Mouse (Mus musculus) midbrain, embryonic 12.5 days (tissue): ENCODE measurements around the gene Mmab. TPM values are rescaled to one million over a fixed set of nuclear protein-coding genes. Genes with fewer than 3 reads are reported as not detected.

Experiments used
- ATAC-seq: fragments of 200-750 bp; cut with Nextera tagmentation; 2 replicates; pipeline ENCODE4 v1.8.0; 2017; ENCODE audit warnings: low read depth, moderate TSS enrichment, moderate library complexity; ENCODE audit not compliant: low FRiP score
- H3K27ac ChIP-seq: fragments of 300-500 bp; sonication (generic); replicated peaks from 2 replicates; pipeline ENCODE4 v1.5.1; 2016; ENCODE audit warnings: mild to moderate bottlenecking
- H3K27me3 ChIP-seq: fragments of 300-500 bp; sonication (generic); 2 replicates; pipeline ENCODE4 v1.6.1; 2016; ENCODE audit warnings: mild to moderate bottlenecking
- H3K36me3 ChIP-seq: fragments of 300-500 bp; sonication (generic); 2 replicates; pipeline ENCODE4 v1.6.1; 2016
- H3K4me1 ChIP-seq: fragments of 300-500 bp; sonication (generic); 2 replicates; pipeline ENCODE4 v1.6.1; 2016
- H3K4me2 ChIP-seq: fragments of 300-500 bp; sonication (generic); replicated peaks from 2 replicates; pipeline ENCODE4 v1.6.1; 2016; ENCODE audit warnings: mild to moderate bottlenecking, moderate library complexity
- H3K4me3 ChIP-seq: fragments of 300-500 bp; sonication (generic); 2 replicates; pipeline ENCODE4 v1.5.1; 2016; ENCODE audit warnings: mild to moderate bottlenecking
- H3K9ac ChIP-seq: fragments of 300-500 bp; sonication (generic); replicated peaks from 2 replicates; pipeline ENCODE4 v1.6.1; 2016; ENCODE audit warnings: mild to moderate bottlenecking, moderate library complexity
- H3K9me3 ChIP-seq: fragments of 300-500 bp; sonication (generic); 2 replicates; pipeline ENCODE4 v1.6.1; 2016; ENCODE audit warnings: mild to moderate bottlenecking
- WGBS: fragments of 180-500 bp; shearing (Covaris S2); methylation state at CpG from one replicate; pipeline ENCODE4 v1.1.7; 2016; 5-methylcytosine and 5-hydroxymethylcytosine counted together
- polyA plus RNA-seq: library from polyadenylated mRNA; unstranded; fragments of >200 nt; fragmentation: Nextera tagmentation; extraction: Ambion mirVana; gene quantifications from 2 replicates; pipeline ENCODE4 v1.2.1, GENCODE M21; 2016

Mmab gene
- polyA plus RNA-seq, result 26.2 and 27.0 TPM in 2 replicates

- ATAC-seq, result peak; percentile 97
- peaks cover 15% of the 10 kb centered on the region for H3K4me1 ChIP-seq
- peak within 1 kb of the TSS; percentile 85 for H3K4me3 ChIP-seq
- H3K9me3 ChIP-seq, result no peaks in the 10 kb centered on the region
- peaks cover 20% of the 10 kb centered on the region for H3K36me3 ChIP-seq
- no peaks in the 10 kb centered on the region for H3K27me3 ChIP-seq
- peak within 1 kb of the TSS; percentile 85 for H3K4me2 ChIP-seq
- WGBS, result 2% methylated on average over 43 of the region's 43 CpGs
- peak within 1 kb of the TSS; percentile 27; the same call in 1 of the 2 replicates for H3K27ac ChIP-seq
- H3K9ac ChIP-seq, result peak within 1 kb of the TSS; percentile 78
These were observed at the start of gene Mmab, which contains the start of gene Mvk for GRCm38 (mm10) chr5:114443566-114444367. TSS of gene Mmab (minus strand) at chr5:114444060. TSS of gene Mvk (plus strand) at chr5:114444269.

DNA sequence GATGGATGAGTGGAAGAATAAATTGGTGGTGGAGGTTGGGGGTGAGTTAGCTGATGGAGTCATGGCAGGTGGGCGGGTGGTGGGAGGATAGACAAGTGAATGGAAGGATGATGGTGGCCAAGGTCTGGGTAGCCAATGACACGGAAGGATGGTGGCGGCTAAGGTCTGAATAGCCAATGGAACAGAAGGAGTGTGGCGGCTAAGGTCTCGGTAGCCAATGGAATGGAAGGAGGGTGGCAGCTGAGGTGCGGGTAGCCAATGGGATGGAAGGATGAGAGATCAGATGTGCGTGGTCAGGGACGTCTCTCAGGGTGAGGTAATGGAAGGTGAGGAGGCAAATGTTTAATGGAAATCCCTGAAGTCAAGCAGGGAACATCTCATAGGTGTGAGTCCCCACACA, 46.4 kb upstream of the Mmab start:
- no peak overlapping the region for H3K4me2 ChIP-seq
- H3K4me1 ChIP-seq, result no peaks in the 10 kb centered on the region
- no peak overlapping the region for H3K9ac ChIP-seq
- no peaks in the 10 kb centered on the region for H3K27me3 ChIP-seq
- H3K4me3 ChIP-seq, result no peak overlapping the region
- no peak for ATAC-seq
- no peaks in the 10 kb centered on the region for H3K9me3 ChIP-seq
- H3K27ac ChIP-seq, result no peak overlapping the region
- WGBS, result 95% methylated on average over 8 of the region's 8 CpGs
- no peaks in the 10 kb centered on the region for H3K36me3 ChIP-seq

GRCm38 (mm10) chr5:114489570-114489969, 45.7 kb upstream of the Mmab start:
- WGBS, result 84% methylated on average over 6 of the region's 6 CpGs
- H3K9ac ChIP-seq, result no peak overlapping the region

GRCm38 (mm10) chr5:114485685-114486084, 41.8 kb upstream of the Mmab start:
- H3K27me3 ChIP-seq, result 0 out of 2 replicates have a peak, but pooled peaks cover 11% of the 10 kb centered on the region
- H3K9me3 ChIP-seq, result no peaks in the 10 kb centered on the region
- ATAC-seq, result no peak
- WGBS, result 93% methylated on average over 14 of the region's 14 CpGs
- H3K4me1 ChIP-seq, result peaks cover 12% of the 10 kb centered on the region
- H3K9ac ChIP-seq, result no peak overlapping the region
- H3K36me3 ChIP-seq, result no peaks in the 10 kb centered on the region
- no peak overlapping the region for H3K4me2 ChIP-seq
- no peak overlapping the region for H3K4me3 ChIP-seq
- no peak overlapping the region for H3K27ac ChIP-seq

More at GRCm38 (mm10) chr5:114489570-114489969, 45.7 kb upstream of the Mmab start:
- no peak overlapping the region for H3K27ac ChIP-seq
- H3K4me1 ChIP-seq, result no peaks in the 10 kb centered on the region
- no peak overlapping the region for H3K4me2 ChIP-seq
- H3K27me3 ChIP-seq, result no peaks in the 10 kb centered on the region
- no peaks in the 10 kb centered on the region for H3K9me3 ChIP-seq
- no peaks in the 10 kb centered on the region for H3K36me3 ChIP-seq
- ATAC-seq, result no peak
- H3K4me3 ChIP-seq, result no peak overlapping the region

DNA sequence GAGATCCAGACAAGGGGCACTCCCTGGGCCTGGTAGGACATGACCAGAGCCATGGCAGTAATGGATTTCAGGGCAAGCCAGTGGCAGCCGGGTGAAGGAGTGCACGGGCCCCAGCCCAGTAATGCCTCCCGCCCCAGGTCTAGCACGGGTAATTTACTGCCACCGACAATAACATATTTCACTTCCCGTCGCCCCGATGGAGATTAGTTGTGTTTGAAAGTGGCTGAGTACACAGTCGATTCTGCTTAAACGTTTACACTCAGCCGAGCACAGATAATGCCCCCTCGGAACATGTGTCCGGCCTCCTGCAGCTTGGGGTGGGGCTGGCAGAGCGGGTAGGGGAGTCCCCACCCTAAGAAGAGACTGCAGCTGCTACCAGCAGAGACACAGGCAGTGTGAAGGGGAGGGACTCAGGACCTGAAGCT, 38.7 kb upstream of the Mmab start:
- H3K4me3 ChIP-seq, result no peak overlapping the region
- H3K9me3 ChIP-seq, result no peaks in the 10 kb centered on the region
- ATAC-seq, result no peak
- peak overlapping the region; percentile 27; the same call in 1 of the 2 replicates for H3K27ac ChIP-seq
- peaks cover 28% of the 10 kb centered on the region; the same call in 1 of the 2 replicates for H3K27me3 ChIP-seq
- no peaks in the 10 kb centered on the region for H3K36me3 ChIP-seq
- H3K4me1 ChIP-seq, result peaks cover 16% of the 10 kb centered on the region
- WGBS, result 7% methylated on average over 14 of the region's 14 CpGs
- peak overlapping the region; percentile 32; the same call in 1 of the 2 replicates for H3K9ac ChIP-seq
- H3K4me2 ChIP-seq, result peak overlapping the region; percentile 25; the same call in 1 of the 2 replicates

- Histone ChIP-seq H3K4me2 (no peak overlapping the region), H3K4me3 (no peak overlapping the region), H3K27ac (no peak overlapping the region), H3K36me3 (no peaks in the 10 kb centered on the region), H3K27me3 (peaks cover 51% of the 10 kb centered on the region), H3K4me1 (peaks cover 36% of the 10 kb centered on the region), H3K9ac (no peak overlapping the region), H3K9me3 (no peaks in the 10 kb centered on the region)
- ATAC-seq, result no peak
- 71% methylated on average over 12 of the region's 12 CpGs for WGBS
These were observed 34.4 kb upstream of the Mmab start for GRCm38 (mm10) chr5:114478267-114478666.

GRCm38 (mm10) chr5:114474741-114475491, 31.1 kb upstream of the Mmab start:
- Histone ChIP-seq H3K9me3 (0 out of 2 replicates have a peak, but pooled peaks cover 5% of the 10 kb centered on the region), H3K27ac (no peak overlapping the region), H3K4me3 (no peak overlapping the region), H3K36me3 (no peaks in the 10 kb centered on the region), H3K9ac (no peak overlapping the region), H3K4me2 (no peak overlapping the region), H3K4me1 (peaks cover 25% of the 10 kb centered on the region), H3K27me3 (peaks cover 65% of the 10 kb centered on the region)
- WGBS, result 56% methylated on average over 35 of the region's 35 CpGs
- no peak for ATAC-seq

DNA sequence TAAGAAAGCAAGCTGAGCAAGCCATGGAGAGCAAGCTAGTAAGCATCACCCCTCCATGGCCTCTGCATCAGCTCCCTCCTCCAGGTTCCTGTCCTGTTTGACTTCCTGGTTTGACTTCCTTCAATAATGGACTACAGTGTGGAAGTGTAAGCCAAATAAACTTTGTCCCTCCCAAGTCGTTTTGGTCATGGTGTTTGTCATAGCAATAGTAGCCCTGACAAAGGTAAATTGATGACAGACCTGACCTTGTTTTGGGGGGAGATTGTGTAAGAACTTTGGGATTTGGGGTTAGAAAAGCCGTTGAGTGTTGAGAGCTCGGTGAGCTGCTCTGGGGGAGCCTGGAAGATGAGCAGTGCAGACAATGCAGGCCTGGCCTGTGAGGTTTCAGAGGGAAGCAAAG, 26.5 kb upstream of the Mmab start:
- no peak overlapping the region for H3K4me2 ChIP-seq
- whole genome bisulfite sequencing, result 85% methylated on average over 3 of the region's 3 CpGs

DNA sequence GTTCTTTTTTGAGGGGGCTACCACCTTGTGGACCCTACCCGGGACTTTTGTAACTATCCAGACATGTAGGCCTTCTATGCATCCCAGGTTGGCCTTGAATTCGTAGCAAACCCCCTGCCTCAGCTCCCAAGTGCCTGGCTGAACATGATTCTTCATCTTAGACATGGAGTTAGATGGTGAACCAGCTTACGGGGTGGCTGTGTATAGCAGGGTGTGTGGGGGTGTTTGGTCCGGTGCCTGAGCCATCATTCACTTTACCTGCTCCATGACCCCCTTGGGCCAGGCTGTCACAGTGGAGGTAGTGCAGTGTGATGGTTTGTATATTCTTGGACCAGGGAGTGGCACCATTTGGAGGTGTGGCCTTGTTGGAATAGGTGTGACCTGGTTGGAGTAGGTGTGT, 24.1 kb upstream of the Mmab start:
- Histone ChIP-seq H3K27me3 (peaks cover 47% of the 10 kb centered on the region), H3K9me3 (0 out of 2 replicates have a peak, but pooled peaks cover 5% of the 10 kb centered on the region), H3K27ac (peak overlapping the region; percentile 88), H3K9ac (no peak overlapping the region), H3K4me2 (peak overlapping the region; percentile 37), H3K36me3 (no peaks in the 10 kb centered on the region), H3K4me1 (peaks cover 38% of the 10 kb centered on the region), H3K4me3 (no peak overlapping the region)
- 29% methylated on average over 4 of the region's 4 CpGs for WGBS
- ATAC-seq, result peak; percentile 1; the same call in 1 of the 2 replicates

More for the DNA sequence above, 26.5 kb upstream of the Mmab start:
- no peak overlapping the region for H3K4me3 ChIP-seq
- H3K36me3 ChIP-seq, result no peaks in the 10 kb centered on the region
- peaks cover 58% of the 10 kb centered on the region for H3K27me3 ChIP-seq
- H3K9me3 ChIP-seq, result 0 out of 2 replicates have a peak, but pooled peaks cover 5% of the 10 kb centered on the region
- peaks cover 52% of the 10 kb centered on the region for H3K4me1 ChIP-seq
- H3K27ac ChIP-seq, result no peak overlapping the region
- ATAC-seq, result no peak
- H3K9ac ChIP-seq, result no peak overlapping the region

- peak; percentile 91 for ATAC-seq
- H3K4me1 ChIP-seq, result peaks cover 42% of the 10 kb centered on the region
- H3K36me3 ChIP-seq, result no peaks in the 10 kb centered on the region
- H3K4me3 ChIP-seq, result peak overlapping the region; percentile 6; the same call in 1 of the 2 replicates
- WGBS, result 1% methylated on average over 13 of the region's 13 CpGs
- H3K27ac ChIP-seq, result peak overlapping the region; percentile 88
- peaks cover 47% of the 10 kb centered on the region for H3K27me3 ChIP-seq
- H3K9me3 ChIP-seq, result 0 out of 2 replicates have a peak, but pooled peaks cover 5% of the 10 kb centered on the region
- no peak overlapping the region for H3K9ac ChIP-seq
- H3K4me2 ChIP-seq, result peak overlapping the region; percentile 37
These were observed 23.6 kb upstream of the Mmab start for GRCm38 (mm10) chr5:114467430-114467829.

- no peaks in the 10 kb centered on the region for H3K36me3 ChIP-seq
- peak overlapping the region; percentile 88 for H3K27ac ChIP-seq
- H3K4me3 ChIP-seq, result peak overlapping the region; percentile 6; the same call in 1 of the 2 replicates
- peaks cover 46% of the 10 kb centered on the region for H3K4me1 ChIP-seq
- peak; percentile 64 for ATAC-seq
- peak overlapping the region; percentile 37 for H3K4me2 ChIP-seq
- peaks cover 48% of the 10 kb centered on the region for H3K27me3 ChIP-seq
- 3% methylated on average over 11 of the region's 11 CpGs for WGBS
- no peak overlapping the region for H3K9ac ChIP-seq
- 0 out of 2 replicates have a peak, but pooled peaks cover 5% of the 10 kb centered on the region for H3K9me3 ChIP-seq
These were observed 23.2 kb upstream of the Mmab start for GRCm38 (mm10) chr5:114467019-114467418.
